Mouse (Mus musculus) limb, embryonic 15.5 days (tissue): Measurements from ENCODE around the gene BC024978. TPM values are rescaled to one million over a fixed set of nuclear protein-coding genes. Genes with fewer than 3 reads are reported as not detected.
"Not testable (repeated sequence)": the region's sequence is repeated elsewhere in the genome, so short reads cannot be mapped to it uniquely, and the experiment has no call there.

ENCODE experiments used
- ATAC-seq: fragments of 200-750 bp; cut with Nextera tagmentation; 2 replicates; pipeline ENCODE4 v1.8.0; 2017; ENCODE audit warnings: low read depth, moderate TSS enrichment; ENCODE audit not compliant: insufficient number of reproducible peaks, low FRiP score, low TSS enrichment
- H3K27ac ChIP-seq: fragments of 300-500 bp; sonication (generic); 2 replicates; pipeline ENCODE4 v1.5.1; 2015; ENCODE audit warnings: moderate library complexity, mild to moderate bottlenecking, inconsistent platforms
- H3K27me3 ChIP-seq: fragments of 300-500 bp; sonication (generic); 2 replicates; pipeline ENCODE4 v1.6.1; 2015; ENCODE audit warnings: inconsistent platforms
- H3K36me3 ChIP-seq: fragments of 300-500 bp; sonication (generic); 2 replicates; pipeline ENCODE4 v1.6.1; 2015; ENCODE audit warnings: inconsistent platforms
- H3K4me1 ChIP-seq: fragments of 300-500 bp; sonication (generic); 2 replicates; pipeline ENCODE4 v1.6.1; 2015; ENCODE audit warnings: inconsistent platforms
- H3K4me2 ChIP-seq: fragments of 300-500 bp; sonication (generic); 2 replicates; pipeline ENCODE4 v1.6.1; 2015; ENCODE audit warnings: mild to moderate bottlenecking, inconsistent platforms
- H3K4me3 ChIP-seq: fragments of 300-500 bp; sonication (generic); 2 replicates; pipeline ENCODE4 v1.5.1; 2015; ENCODE audit warnings: mild to moderate bottlenecking, inconsistent platforms
- H3K9ac ChIP-seq: fragments of 300-500 bp; sonication (generic); 2 replicates; pipeline ENCODE4 v1.6.1; 2015; ENCODE audit warnings: inconsistent platforms
- H3K9me3 ChIP-seq: fragments of 300-500 bp; sonication (generic); 2 replicates; pipeline ENCODE4 v1.6.1; 2016; ENCODE audit warnings: inconsistent platforms
- WGBS: fragments of 180-500 bp; shearing (Covaris S2); methylation state at CpG from one replicate; pipeline ENCODE4 v1.1.7; 2015; 5-methylcytosine and 5-hydroxymethylcytosine counted together
- polyA plus RNA-seq: library from polyadenylated mRNA; unstranded; fragments of >200 nt; fragmentation: Nextera tagmentation; extraction: Ambion mirVana; gene quantifications from 2 replicates; pipeline ENCODE4 v1.2.1, GENCODE M21; 2015

Gene BC024978
- polyA plus RNA-seq, 1 experiment from 2014 or later = 3.4 TPM

DNA sequence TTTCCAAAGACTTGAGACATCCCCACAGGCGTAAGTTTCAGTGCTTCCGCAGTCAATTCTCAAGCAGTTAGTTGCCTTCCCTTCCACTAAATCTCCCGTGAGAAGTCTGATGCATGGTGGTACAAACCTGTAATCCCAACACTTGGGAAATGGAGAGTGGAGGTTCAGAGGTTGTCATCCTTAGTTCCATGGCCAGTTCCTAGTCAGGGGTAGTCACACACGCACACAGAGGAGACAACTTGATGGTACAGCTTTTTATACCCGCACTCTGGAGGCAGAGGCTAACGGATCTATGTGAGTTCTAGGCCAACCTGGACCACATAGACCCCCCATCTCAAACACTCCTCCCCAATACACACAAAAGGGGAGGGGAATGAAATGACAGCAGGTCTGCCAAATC, 33.3 kb downstream of the BC024978 start:
- WGBS = 17% methylated on average over 6 of the region's 6 CpGs
- Histone ChIP-seq H3K27ac (peak overlapping the region; percentile 94), H3K9me3 (no peaks in the 10 kb centered on the region), H3K4me2 (peak overlapping the region; percentile 62), H3K27me3 (no peaks in the 10 kb centered on the region), H3K4me1 (peaks cover 59% of the 10 kb centered on the region), H3K4me3 (peak overlapping the region; percentile 96), H3K36me3 (no peaks in the 10 kb centered on the region), H3K9ac (peak overlapping the region; percentile 63)
- ATAC-seq = no peak

DNA sequence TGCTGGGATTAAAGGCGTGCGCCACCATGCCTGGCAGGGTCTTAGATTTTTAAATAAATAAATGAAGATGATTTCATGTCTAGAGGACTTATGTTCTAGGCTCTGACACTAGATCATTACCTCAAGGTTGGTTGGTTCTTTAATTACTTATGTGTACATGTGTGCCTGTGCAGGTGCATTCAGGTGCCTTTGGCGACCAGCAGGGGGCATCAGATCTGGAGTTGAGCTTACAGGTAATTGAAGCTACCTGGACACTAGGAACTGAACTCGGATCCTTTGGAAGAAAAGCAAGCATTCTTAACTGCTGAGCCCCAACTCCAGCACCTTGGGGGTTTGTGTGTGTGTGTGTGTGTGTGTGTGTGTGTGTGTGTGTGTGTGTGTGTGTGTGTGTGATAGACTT, 35.2 kb downstream of the BC024978 start:
- H3K9ac ChIP-seq = no peak overlapping the region
- H3K27ac ChIP-seq = no peak overlapping the region
- peaks cover 46% of the 10 kb centered on the region for H3K4me1 ChIP-seq
- no peaks in the 10 kb centered on the region for H3K27me3 ChIP-seq
- H3K36me3 ChIP-seq = peaks cover 6% of the 10 kb centered on the region
- no peak overlapping the region for H3K4me2 ChIP-seq
- no peak overlapping the region for H3K4me3 ChIP-seq
- WGBS = 75% methylated on average over 4 of the region's 4 CpGs
- no peaks in the 10 kb centered on the region for H3K9me3 ChIP-seq
- no peak for ATAC-seq

DNA sequence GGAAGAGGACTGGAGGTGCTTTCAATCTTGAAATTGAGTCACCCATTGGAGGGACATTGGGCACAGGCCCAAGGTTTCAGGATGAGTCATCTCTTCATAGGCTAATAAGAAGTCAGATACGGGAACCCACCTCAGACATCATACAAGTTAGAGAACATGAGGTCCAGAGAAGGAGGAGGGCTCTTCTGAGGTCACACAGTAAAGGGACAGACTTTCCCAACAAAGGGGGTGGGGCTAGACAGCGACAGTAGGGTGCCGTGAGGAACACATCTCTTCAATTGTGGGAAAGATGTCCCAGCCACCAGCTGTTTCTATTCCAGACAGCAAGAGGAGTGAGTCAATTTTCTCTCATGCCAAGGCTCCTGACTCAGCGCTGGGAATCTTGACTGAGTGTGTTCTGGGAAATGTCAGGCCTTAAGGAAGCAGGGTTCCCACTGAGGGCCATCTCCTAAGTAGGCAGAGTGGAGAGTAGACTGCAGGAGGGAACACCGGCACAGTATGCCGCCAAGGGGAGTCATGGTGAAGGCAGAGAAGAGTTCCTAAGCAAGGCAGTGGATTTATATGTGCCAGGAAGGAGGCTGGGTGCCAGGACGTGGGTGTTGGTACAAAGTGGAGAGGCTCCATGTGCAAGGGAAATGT, 36.2 kb downstream of the BC024978 start:
- Histone ChIP-seq H3K4me3 (0 out of 2 replicates have a peak overlapping the region, but pooled peaks have one; percentile 2), H3K27ac (no peak overlapping the region; the same call in 1 of the 2 replicates), H3K9me3 (no peaks in the 10 kb centered on the region), H3K4me1 (peaks cover 35% of the 10 kb centered on the region), H3K27me3 (no peaks in the 10 kb centered on the region), H3K4me2 (no peak overlapping the region), H3K36me3 (peaks cover 7% of the 10 kb centered on the region), H3K9ac (no peak overlapping the region)
- 78% methylated on average over 7 of the region's 7 CpGs for WGBS
- no peak for ATAC-seq

DNA sequence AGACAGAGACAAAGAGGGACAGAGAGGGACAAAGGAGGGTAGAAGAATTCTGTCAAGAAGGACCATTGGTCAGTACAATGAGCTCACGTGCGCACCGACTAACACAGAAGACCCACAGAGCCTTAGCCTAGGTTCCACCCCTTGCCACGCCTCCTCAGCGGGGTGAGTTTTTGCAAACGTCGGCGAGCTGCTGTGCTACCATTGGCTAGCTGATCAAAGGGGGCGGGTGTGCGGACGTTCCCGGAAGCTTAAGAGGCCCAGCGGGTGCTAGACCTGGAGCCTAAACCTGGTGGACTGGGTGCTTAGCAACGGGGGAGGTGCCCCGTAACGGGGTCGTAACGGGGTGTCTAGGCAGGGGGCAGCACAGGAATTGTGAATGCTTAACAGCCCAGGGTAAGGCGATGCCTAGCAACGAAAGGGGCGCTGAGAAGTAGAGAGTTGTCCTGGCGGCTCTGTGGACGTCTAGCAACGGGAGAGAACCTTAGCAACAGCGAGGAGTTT, 37.2 kb downstream of the BC024978 start, which contains the start of gene Coq8b:
TSS of gene Coq8b (plus strand) at position 243 of the 501 bp plus-strand sequence.
- Histone ChIP-seq H3K27me3 (no peaks in the 10 kb centered on the region), H3K27ac (peak within 1 kb of the TSS; percentile 84), H3K9ac (peak within 1 kb of the TSS; percentile 50), H3K4me2 (peak within 1 kb of the TSS; percentile 69), H3K4me3 (peak within 1 kb of the TSS; percentile 61), H3K9me3 (no peaks in the 10 kb centered on the region), H3K36me3 (peaks cover 7% of the 10 kb centered on the region), H3K4me1 (peaks cover 27% of the 10 kb centered on the region)
- ATAC-seq = peak; percentile 89
- WGBS = under 1% methylated on average over 25 of the region's 25 CpGs

DNA sequence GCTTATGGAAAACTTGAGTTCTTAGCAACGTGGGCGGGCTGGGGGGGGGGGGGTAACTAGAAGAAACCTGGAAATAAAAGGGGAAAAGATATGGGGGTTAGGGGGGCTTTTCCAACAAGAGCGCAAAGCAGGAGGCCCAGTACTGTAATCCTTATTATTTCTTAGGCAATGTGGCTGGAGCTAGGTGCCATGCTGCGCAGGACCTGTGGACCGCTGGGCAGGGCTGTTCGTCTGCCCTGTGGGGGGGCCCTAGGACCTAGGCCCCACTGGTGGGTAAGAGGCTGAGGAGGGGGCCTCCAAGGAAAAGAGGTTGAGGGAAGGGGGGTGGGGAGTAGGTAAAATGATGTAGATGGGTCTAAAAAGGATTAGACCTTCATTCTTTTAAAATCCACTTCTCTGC, 37.7 kb downstream of the BC024978 start:
- no peak for ATAC-seq
- peak overlapping the region; percentile 69 for H3K4me2 ChIP-seq
- 2% methylated on average over 6 of the region's 6 CpGs for WGBS
- H3K9ac ChIP-seq = peak overlapping the region; percentile 50
- H3K27ac ChIP-seq = peak overlapping the region; percentile 84
- peaks cover 27% of the 10 kb centered on the region for H3K4me1 ChIP-seq
- peaks cover 7% of the 10 kb centered on the region for H3K36me3 ChIP-seq
- H3K27me3 ChIP-seq = no peaks in the 10 kb centered on the region
- H3K4me3 ChIP-seq = peak overlapping the region; percentile 61
- no peaks in the 10 kb centered on the region for H3K9me3 ChIP-seq

DNA sequence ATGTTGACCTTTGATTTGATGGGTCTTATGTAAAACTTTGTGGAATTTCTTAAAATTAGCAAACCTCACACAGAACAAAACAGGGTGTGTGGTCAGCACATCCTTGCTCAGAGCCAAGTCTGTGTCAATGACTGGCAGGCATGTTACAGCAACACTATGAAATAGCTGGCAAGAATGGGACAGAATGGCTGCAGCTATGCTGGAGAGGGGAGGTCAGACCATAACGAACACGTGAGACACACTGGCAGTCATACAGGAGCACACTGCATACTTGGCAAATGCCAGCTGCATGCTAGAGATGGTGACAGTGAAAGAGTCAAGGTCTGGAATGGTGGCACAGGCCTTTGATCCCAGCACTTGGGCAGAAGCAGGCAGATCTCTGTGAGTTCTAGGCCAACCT, 40.1 kb downstream of the BC024978 start:
- no peak overlapping the region for H3K4me3 ChIP-seq
- no peak overlapping the region for H3K4me2 ChIP-seq
- 86% methylated on average over 2 of the region's 2 CpGs for WGBS
- no peak overlapping the region for H3K27ac ChIP-seq
- no peaks in the 10 kb centered on the region for H3K9me3 ChIP-seq
- no peaks in the 10 kb centered on the region for H3K27me3 ChIP-seq
- no peak for ATAC-seq
- H3K4me1 ChIP-seq = peaks cover 23% of the 10 kb centered on the region
- H3K36me3 ChIP-seq = peaks cover 22% of the 10 kb centered on the region
- no peak overlapping the region for H3K9ac ChIP-seq

DNA sequence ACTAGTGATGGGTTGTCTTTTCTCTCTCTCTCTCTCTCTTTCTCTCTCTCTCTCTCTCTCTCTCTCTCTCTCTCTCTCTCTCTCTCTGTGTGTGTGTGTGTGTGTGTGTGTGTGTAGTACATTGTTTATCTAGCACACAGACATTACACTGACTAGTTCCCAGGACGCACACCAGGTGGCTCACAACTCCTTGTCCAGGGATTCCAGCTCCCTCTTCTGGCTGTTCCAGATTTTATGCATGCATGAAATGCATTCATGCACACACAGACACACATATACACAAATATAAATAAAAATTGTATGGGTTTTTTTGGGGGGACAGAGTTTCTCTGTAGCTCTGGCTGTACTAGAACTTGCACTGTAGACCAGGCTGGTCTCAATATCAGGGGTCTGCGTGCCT, 41.9 kb downstream of the BC024978 start:
- H3K4me2 ChIP-seq = no peak overlapping the region
- H3K27me3 ChIP-seq = no peaks in the 10 kb centered on the region
- no peak overlapping the region for H3K27ac ChIP-seq
- no peak for ATAC-seq
- H3K4me1 ChIP-seq = peaks cover 14% of the 10 kb centered on the region
- no peaks in the 10 kb centered on the region for H3K9me3 ChIP-seq
- peaks cover 34% of the 10 kb centered on the region for H3K36me3 ChIP-seq
- no peak overlapping the region for H3K4me3 ChIP-seq
- H3K9ac ChIP-seq = no peak overlapping the region
- WGBS = 88% methylated on average over 2 of the region's 2 CpGs

DNA sequence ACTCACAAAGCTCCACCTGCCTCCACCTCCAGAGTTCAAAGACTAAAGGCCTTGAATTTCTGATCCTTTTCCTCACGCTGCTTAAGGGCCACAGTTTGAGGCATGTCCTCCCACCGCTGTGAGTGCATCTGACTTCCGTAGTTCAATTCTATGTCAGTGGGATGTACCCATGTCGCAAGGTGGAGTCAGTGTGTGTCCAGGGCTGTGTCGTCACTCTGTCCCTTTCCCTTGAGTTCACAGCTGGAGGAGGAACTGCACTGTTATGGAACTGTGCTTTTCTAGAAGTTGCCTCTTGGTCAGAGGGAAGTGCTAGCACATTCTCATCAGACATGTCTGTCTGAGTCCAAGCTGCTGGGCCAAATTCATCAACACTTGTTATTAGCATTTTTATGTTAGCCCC, 43.0 kb downstream of the BC024978 start:
- H3K9me3 ChIP-seq = no peaks in the 10 kb centered on the region
- WGBS = 88% methylated on average over 5 of the region's 5 CpGs
- no peak overlapping the region for H3K4me2 ChIP-seq
- no peak overlapping the region for H3K9ac ChIP-seq
- no peak for ATAC-seq
- H3K4me3 ChIP-seq = no peak overlapping the region
- H3K27me3 ChIP-seq = no peaks in the 10 kb centered on the region
- peaks cover 9% of the 10 kb centered on the region for H3K4me1 ChIP-seq
- H3K27ac ChIP-seq = no peak overlapping the region
- H3K36me3 ChIP-seq = peaks cover 42% of the 10 kb centered on the region

DNA sequence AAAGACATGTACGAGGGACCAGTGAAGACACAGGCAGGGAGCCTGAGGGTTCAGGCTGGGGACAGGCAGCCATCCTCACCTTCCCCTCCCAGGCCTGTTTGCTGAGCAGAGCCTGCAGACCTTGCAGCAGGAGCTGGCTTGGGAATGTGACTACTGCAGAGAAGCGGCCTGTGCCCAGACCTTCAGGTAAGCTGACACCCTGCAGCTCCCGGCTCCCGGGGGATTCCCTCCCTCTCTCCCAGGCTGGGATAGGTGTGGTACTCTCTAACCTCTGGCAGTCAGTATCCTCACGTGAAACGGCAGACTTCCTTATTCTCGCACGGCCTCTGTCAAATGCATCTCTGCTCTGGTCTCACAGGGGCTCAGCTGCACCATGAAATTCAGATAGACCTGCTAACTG, 47.6 kb downstream of the BC024978 start:
- no peak overlapping the region for H3K27ac ChIP-seq
- H3K4me3 ChIP-seq = no peak overlapping the region
- ATAC-seq = no peak
- 39% methylated on average over 8 of the region's 8 CpGs for WGBS
- H3K4me2 ChIP-seq = no peak overlapping the region
- H3K4me1 ChIP-seq = no peaks in the 10 kb centered on the region
- H3K27me3 ChIP-seq = no peaks in the 10 kb centered on the region
- H3K36me3 ChIP-seq = peaks cover 61% of the 10 kb centered on the region
- no peak overlapping the region for H3K9ac ChIP-seq
- H3K9me3 ChIP-seq = no peaks in the 10 kb centered on the region

DNA sequence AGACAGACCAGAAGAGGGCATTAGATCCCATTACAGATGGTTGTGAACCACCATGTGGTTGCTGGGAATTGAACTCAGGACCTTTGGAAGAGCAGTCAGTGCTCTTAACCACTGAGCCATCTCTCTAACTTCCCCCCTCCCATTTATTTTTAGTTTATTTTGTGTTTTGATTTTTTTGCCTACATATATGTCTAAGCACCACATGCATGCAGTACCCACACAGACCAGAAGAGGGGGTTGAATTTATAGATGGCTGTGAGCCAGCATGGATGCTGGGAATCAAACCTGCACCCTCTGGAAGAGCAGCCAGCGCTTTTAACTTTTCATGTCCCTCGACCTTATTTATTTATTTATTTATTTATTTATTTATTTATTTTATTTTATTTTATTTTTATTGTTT, 48.5 kb downstream of the BC024978 start:
- not testable (repeated sequence) for H3K9ac ChIP-seq, H3K4me2 ChIP-seq, H3K4me3 ChIP-seq, H3K9me3 ChIP-seq, H3K4me1 ChIP-seq, ATAC-seq, H3K27ac ChIP-seq, H3K27me3 ChIP-seq
- H3K36me3 ChIP-seq = peaks cover 61% of the 10 kb centered on the region
- WGBS = 89% methylated on average over 2 of the region's 2 CpGs

DNA sequence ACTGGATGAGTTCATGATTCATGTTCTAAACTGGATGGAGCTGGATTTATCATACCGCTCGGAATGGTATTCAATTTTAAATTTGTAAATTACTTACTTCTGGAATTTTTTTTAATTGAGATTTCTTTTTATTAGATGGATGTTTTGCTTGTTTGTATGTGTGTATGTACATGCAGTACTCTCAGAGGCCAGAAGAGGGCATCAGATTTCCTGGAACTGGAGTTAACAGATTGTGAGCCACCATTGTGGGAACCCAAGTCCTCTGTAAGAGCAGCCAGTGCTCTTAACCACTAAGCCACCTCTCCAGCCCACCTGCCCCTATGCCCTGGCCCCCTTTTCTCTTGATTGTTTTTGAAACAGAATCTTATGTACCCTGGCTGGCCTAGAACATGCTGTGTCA, 53.6 kb downstream of the BC024978 start:
- no peaks in the 10 kb centered on the region for H3K9me3 ChIP-seq
- H3K4me1 ChIP-seq = 0 out of 2 replicates have a peak, but pooled peaks cover 7% of the 10 kb centered on the region
- no peak overlapping the region for H3K27ac ChIP-seq
- H3K27me3 ChIP-seq = no peaks in the 10 kb centered on the region
- H3K36me3 ChIP-seq = peaks cover 48% of the 10 kb centered on the region
- H3K4me3 ChIP-seq = no peak overlapping the region
- no peak for ATAC-seq
- WGBS = 88% methylated on average over 2 of the region's 2 CpGs
- no peak overlapping the region for H3K9ac ChIP-seq
- no peak overlapping the region for H3K4me2 ChIP-seq

DNA sequence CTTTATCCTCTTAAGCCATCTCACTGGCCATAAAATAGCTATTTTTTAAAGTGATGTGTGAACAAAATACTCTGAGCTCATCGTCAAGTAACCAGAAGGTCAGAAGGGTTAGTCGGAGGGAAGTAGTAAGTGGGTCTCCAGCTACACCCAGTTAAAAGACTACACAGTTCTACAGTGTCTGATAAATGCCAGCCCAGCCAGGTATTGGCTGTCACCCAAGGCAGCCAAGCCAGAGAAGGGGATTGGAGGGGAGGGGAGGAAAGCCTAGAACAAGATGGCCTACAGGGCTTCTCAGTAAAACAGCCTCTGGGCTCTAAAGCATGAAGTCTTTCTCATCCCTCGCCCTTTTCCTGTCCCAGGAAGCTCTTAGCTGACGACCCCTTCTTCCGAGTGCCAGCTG, 54.3 kb downstream of the BC024978 start:
- ATAC-seq = no peak
- Histone ChIP-seq H3K36me3 (peaks cover 51% of the 10 kb centered on the region), H3K9ac (no peak overlapping the region), H3K9me3 (no peaks in the 10 kb centered on the region), H3K4me3 (no peak overlapping the region), H3K27me3 (no peaks in the 10 kb centered on the region), H3K4me2 (no peak overlapping the region), H3K27ac (0 out of 2 replicates have a peak overlapping the region, but pooled peaks have one; percentile 11), H3K4me1 (0 out of 2 replicates have a peak, but pooled peaks cover 7% of the 10 kb centered on the region)
- WGBS = 71% methylated on average over 5 of the region's 5 CpGs
